Mouse (Mus musculus) limb, embryonic 13.5 days (tissue): Measurements from ENCODE around the gene Mier3. TPM values are rescaled to one million over a fixed set of nuclear protein-coding genes. Genes with fewer than 3 reads are reported as not detected.
A peak's percentile ranks its signal among the peaks of the same experiment; 100 is the strongest.

Source experiments
- ATAC-seq: fragments of 200-750 bp; cut with Nextera tagmentation; 2 replicates; pipeline ENCODE4 v1.8.0; 2017; ENCODE audit warnings: low read depth, moderate number of reproducible peaks, moderate TSS enrichment; ENCODE audit not compliant: low FRiP score
- H3K27ac ChIP-seq: fragments of 300-500 bp; sonication (generic); 2 replicates; pipeline ENCODE4 v1.5.1; 2015; ENCODE audit warnings: inconsistent platforms, mild to moderate bottlenecking, moderate library complexity
- H3K27me3 ChIP-seq: fragments of 300-500 bp; sonication (generic); 2 replicates; pipeline ENCODE4 v1.6.1; 2015; ENCODE audit warnings: mild to moderate bottlenecking, inconsistent platforms
- H3K36me3 ChIP-seq: fragments of 300-500 bp; sonication (generic); 2 replicates; pipeline ENCODE4 v1.6.1; 2015; ENCODE audit warnings: inconsistent platforms, mild to moderate bottlenecking, moderate library complexity
- H3K4me1 ChIP-seq: fragments of 300-500 bp; sonication (generic); 2 replicates; pipeline ENCODE4 v1.6.1; 2015; ENCODE audit warnings: inconsistent platforms
- H3K4me2 ChIP-seq: fragments of 300-500 bp; sonication (generic); replicated peaks from 2 replicates; pipeline ENCODE4 v1.6.1; 2015; ENCODE audit warnings: inconsistent platforms, mild to moderate bottlenecking, moderate library complexity
- H3K4me3 ChIP-seq: fragments of 300-500 bp; sonication (generic); 2 replicates; pipeline ENCODE4 v1.5.1; 2015; ENCODE audit warnings: moderate library complexity, mild to moderate bottlenecking, inconsistent platforms
- H3K9ac ChIP-seq: fragments of 300-500 bp; sonication (generic); 2 replicates; pipeline ENCODE4 v1.6.1; 2015; ENCODE audit warnings: mild to moderate bottlenecking, inconsistent platforms
- H3K9me3 ChIP-seq: fragments of 300-500 bp; sonication (generic); 2 replicates; pipeline ENCODE4 v1.6.1; 2016; ENCODE audit warnings: inconsistent platforms
- WGBS: fragments of 180-500 bp; shearing (Covaris S2); methylation state at CpG from one replicate; pipeline ENCODE4 v1.1.7; 2015; 5-methylcytosine and 5-hydroxymethylcytosine counted together
- polyA plus RNA-seq: library from polyadenylated mRNA; unstranded; fragments of >200 nt; fragmentation: Nextera tagmentation; extraction: Ambion mirVana; gene quantifications from 2 replicates; pipeline ENCODE4 v1.2.1, GENCODE M21; 2015

The Mier3 gene
- polyA plus RNA-seq, 1 experiment from 2014 or later, result 27.5 TPM

GRCm38 (mm10) chr13:111719726-111720125 lies 38.9 kb downstream of the Mier3 start:
- H3K4me3 ChIP-seq, result no peak overlapping the region
- no peaks in the 10 kb centered on the region for H3K9me3 ChIP-seq
- H3K36me3 ChIP-seq, result peaks cover 42% of the 10 kb centered on the region
- 73% methylated on average over 9 of the region's 9 CpGs for WGBS
- no peak overlapping the region for H3K9ac ChIP-seq
- H3K4me1 ChIP-seq, result peaks cover 4% of the 10 kb centered on the region; the same call in 1 of the 2 replicates
- no peak overlapping the region for H3K27ac ChIP-seq
- ATAC-seq, result no peak
- no peaks in the 10 kb centered on the region for H3K27me3 ChIP-seq
- no peak overlapping the region for H3K4me2 ChIP-seq

- H3K4me2 ChIP-seq, result peak overlapping the region; percentile 63
- ATAC-seq, result no peak
- H3K27ac ChIP-seq, result peak overlapping the region; percentile 74
- H3K4me1 ChIP-seq, result peaks cover 8% of the 10 kb centered on the region
- H3K4me3 ChIP-seq, result peak overlapping the region; percentile 60
- peak overlapping the region; percentile 56 for H3K9ac ChIP-seq
- under 1% methylated on average over 18 of the region's 18 CpGs for WGBS
- no peaks in the 10 kb centered on the region for H3K27me3 ChIP-seq
- peaks cover 8% of the 10 kb centered on the region for H3K36me3 ChIP-seq
- H3K9me3 ChIP-seq, result peaks cover 4% of the 10 kb centered on the region
Observed at GRCm38 (mm10) chr13:111724811-111725164, 44.0 kb downstream of the Mier3 start.

- Histone ChIP-seq H3K4me1 (peaks cover 8% of the 10 kb centered on the region), H3K4me2 (peak overlapping the region; percentile 81), H3K27me3 (no peaks in the 10 kb centered on the region), H3K4me3 (peak overlapping the region; percentile 60), H3K9me3 (peaks cover 4% of the 10 kb centered on the region), H3K36me3 (peaks cover 1% of the 10 kb centered on the region; the same call in 1 of the 2 replicates), H3K9ac (peak overlapping the region; percentile 75), H3K27ac (peak overlapping the region; percentile 88)
- under 1% methylated on average over 65 of the region's 65 CpGs for whole genome bisulfite sequencing
- peak; percentile 99 for ATAC-seq
Observed at GRCm38 (mm10) chr13:111725165-111726077, 44.6 kb downstream of the Mier3 start.

GRCm38 (mm10) chr13:111726898-111727297 lies 46.1 kb downstream of the Mier3 start:
- Histone ChIP-seq H3K27me3 (no peaks in the 10 kb centered on the region), H3K4me2 (no peak overlapping the region), H3K36me3 (no peaks in the 10 kb centered on the region), H3K9ac (no peak overlapping the region), H3K4me3 (no peak overlapping the region), H3K27ac (no peak overlapping the region), H3K4me1 (peaks cover 8% of the 10 kb centered on the region), H3K9me3 (peaks cover 4% of the 10 kb centered on the region)
- WGBS, result 92% methylated on average over 5 of the region's 5 CpGs
- no peak for ATAC-seq

GRCm38 (mm10) chr13:111741204-111741990 lies 60.6 kb downstream of the Mier3 start:
- Histone ChIP-seq H3K36me3 (no peaks in the 10 kb centered on the region), H3K27me3 (no peaks in the 10 kb centered on the region)
- WGBS, result 78% methylated on average over 7 of the region's 7 CpGs

GRCm38 (mm10) chr13:111741991-111742615 lies 61.3 kb downstream of the Mier3 start:
- H3K27me3 ChIP-seq, result no peaks in the 10 kb centered on the region
- 67% methylated on average over 6 of the region's 6 CpGs for WGBS
- no peak overlapping the region for H3K4me3 ChIP-seq
- no peaks in the 10 kb centered on the region for H3K36me3 ChIP-seq
- H3K9ac ChIP-seq, result no peak overlapping the region
- no peak overlapping the region for H3K4me2 ChIP-seq
- no peak overlapping the region for H3K27ac ChIP-seq
- ATAC-seq, result no peak
- H3K9me3 ChIP-seq, result peaks cover 8% of the 10 kb centered on the region; the same call in 1 of the 2 replicates
- H3K4me1 ChIP-seq, result no peaks in the 10 kb centered on the region

More at GRCm38 (mm10) chr13:111741204-111741990, 60.6 kb downstream of the Mier3 start:
- peaks cover 8% of the 10 kb centered on the region; the same call in 1 of the 2 replicates for H3K9me3 ChIP-seq
- no peak overlapping the region for H3K4me3 ChIP-seq
- H3K4me1 ChIP-seq, result no peaks in the 10 kb centered on the region
- H3K4me2 ChIP-seq, result no peak overlapping the region
- H3K27ac ChIP-seq, result no peak overlapping the region
- no peak for ATAC-seq
- H3K9ac ChIP-seq, result no peak overlapping the region

GRCm38 (mm10) chr13:111744233-111745000 lies 63.6 kb downstream of the Mier3 start:
- H3K36me3 ChIP-seq, result peaks cover 16% of the 10 kb centered on the region
- no peak overlapping the region for H3K4me2 ChIP-seq
- no peaks in the 10 kb centered on the region for H3K9me3 ChIP-seq
- no peaks in the 10 kb centered on the region for H3K27me3 ChIP-seq
- H3K4me1 ChIP-seq, result no peaks in the 10 kb centered on the region
- no peak overlapping the region for H3K27ac ChIP-seq
- 73% methylated on average over 6 of the region's 6 CpGs for WGBS
- no peak for ATAC-seq
- no peak overlapping the region for H3K4me3 ChIP-seq
- H3K9ac ChIP-seq, result no peak overlapping the region

- no peaks in the 10 kb centered on the region for H3K27me3 ChIP-seq
- no peaks in the 10 kb centered on the region for H3K9me3 ChIP-seq
- 62% methylated on average over 7 of the region's 7 CpGs for WGBS
- ATAC-seq, result no peak
- H3K4me3 ChIP-seq, result no peak overlapping the region
- no peaks in the 10 kb centered on the region for H3K4me1 ChIP-seq
- no peak overlapping the region for H3K27ac ChIP-seq
- H3K4me2 ChIP-seq, result no peak overlapping the region
- H3K36me3 ChIP-seq, result peaks cover 24% of the 10 kb centered on the region
- H3K9ac ChIP-seq, result no peak overlapping the region
Observed at GRCm38 (mm10) chr13:111745216-111745615, 64.4 kb downstream of the Mier3 start.

- Histone ChIP-seq H3K4me3 (no peak overlapping the region), H3K27ac (no peak overlapping the region), H3K27me3 (no peaks in the 10 kb centered on the region), H3K9me3 (no peaks in the 10 kb centered on the region), H3K4me2 (no peak overlapping the region), H3K36me3 (peaks cover 36% of the 10 kb centered on the region), H3K4me1 (no peaks in the 10 kb centered on the region), H3K9ac (no peak overlapping the region)
- WGBS, result 94% methylated on average over 5 of the region's 5 CpGs
- no peak for ATAC-seq
Observed at GRCm38 (mm10) chr13:111746831-111747230, 66.1 kb downstream of the Mier3 start.

GRCm38 (mm10) chr13:111748301-111749062 lies 67.7 kb downstream of the Mier3 start:
- WGBS, result 93% methylated on average over 28 of the region's 28 CpGs
- no peak for ATAC-seq
- Histone ChIP-seq H3K27ac (no peak overlapping the region), H3K9ac (no peak overlapping the region), H3K4me3 (no peak overlapping the region), H3K4me2 (no peak overlapping the region), H3K4me1 (no peaks in the 10 kb centered on the region), H3K36me3 (peaks cover 47% of the 10 kb centered on the region), H3K9me3 (no peaks in the 10 kb centered on the region), H3K27me3 (no peaks in the 10 kb centered on the region)

GRCm38 (mm10) chr13:111753321-111753720 lies 72.5 kb downstream of the Mier3 start:
- H3K9ac ChIP-seq, result no peak overlapping the region
- H3K4me2 ChIP-seq, result no peak overlapping the region
- H3K4me3 ChIP-seq, result no peak overlapping the region
- 91% methylated on average over 6 of the region's 6 CpGs for WGBS
- no peak overlapping the region for H3K27ac ChIP-seq
- no peaks in the 10 kb centered on the region for H3K9me3 ChIP-seq
- H3K4me1 ChIP-seq, result no peaks in the 10 kb centered on the region
- ATAC-seq, result no peak
- no peaks in the 10 kb centered on the region for H3K27me3 ChIP-seq
- peaks cover 87% of the 10 kb centered on the region for H3K36me3 ChIP-seq
